Mouse (Mus musculus): ENCODE data around the gene Methig1. TPM values are rescaled to one million over a fixed set of nuclear protein-coding genes. Genes with fewer than 3 reads are reported as not detected.
"Not testable (repeated sequence)": the region's sequence is repeated elsewhere in the genome, so short reads cannot be mapped to it uniquely, and the experiment has no call there.

Methig1 gene
- polyA plus RNA-seq, 1 experiment from 2014 or later: not detected

GRCm38 (mm10) chr15:100334629-100335028 is 18.3 kb upstream of the Methig1 start, which contains the start of gene Mettl7a3:
Mettl7a3 (plus strand) TSS chr15:100334929.
- WGBS: 91% methylated on average over 10 of the region's 10 CpGs
- Histone ChIP-seq H3K4me2 (no peak within 1 kb of the TSS), H3K27me3 (ENCODE audit: control insufficient read depth, insufficient read depth, low read length) (no peaks in the 10 kb centered on the region), H3K27ac (ENCODE audit: low read depth, low read length) (no peak within 1 kb of the TSS), H3K4me3 (ENCODE audit: low read depth, low read length) (no peak within 1 kb of the TSS), H3K9me3 (ENCODE audit: control insufficient read depth, low read length) (no peaks in the 10 kb centered on the region), H3K9ac (ENCODE audit: low read length) (no peak within 1 kb of the TSS), H3K4me1 (ENCODE audit: control insufficient read depth, insufficient read depth, low read length) (no peaks in the 10 kb centered on the region), H3K36me3 (ENCODE audit: control insufficient read depth, insufficient read depth, low read length) (no peaks in the 10 kb centered on the region)
- ATAC-seq (ENCODE audit: low FRiP score): no peak
- no peak for DNase-seq (ENCODE audit: low spot score, missing footprints)

- not testable (repeated sequence) for ATAC-seq (ENCODE audit: low FRiP score); DNase-seq (ENCODE audit: low spot score, missing footprints); H3K4me1 ChIP-seq (ENCODE audit: control insufficient read depth, insufficient read depth, low read length)
These were observed 15.6 kb upstream of the Methig1 start for GRCm38 (mm10) chr15:100337328-100337727.

GRCm38 (mm10) chr15:100337847-100338246 is 15.1 kb upstream of the Methig1 start:
- H3K27ac ChIP-seq (ENCODE audit: low read depth, low read length); H3K9ac ChIP-seq (ENCODE audit: low read length); H3K36me3 ChIP-seq (ENCODE audit: control insufficient read depth, insufficient read depth, low read length); H3K9me3 ChIP-seq (ENCODE audit: control insufficient read depth, low read length); H3K4me2 ChIP-seq; ATAC-seq (ENCODE audit: low FRiP score); DNase-seq (ENCODE audit: low spot score, missing footprints); H3K4me3 ChIP-seq (ENCODE audit: low read depth, low read length); H3K27me3 ChIP-seq (ENCODE audit: control insufficient read depth, insufficient read depth, low read length); H3K4me1 ChIP-seq (ENCODE audit: control insufficient read depth, insufficient read depth, low read length): not testable (repeated sequence)
- 36% methylated on average over 10 of the region's 10 CpGs for WGBS

More at GRCm38 (mm10) chr15:100337328-100337727, 15.6 kb upstream of the Methig1 start:
- H3K27ac ChIP-seq (ENCODE audit: low read depth, low read length); H3K36me3 ChIP-seq (ENCODE audit: control insufficient read depth, insufficient read depth, low read length); H3K27me3 ChIP-seq (ENCODE audit: control insufficient read depth, insufficient read depth, low read length); H3K9me3 ChIP-seq (ENCODE audit: control insufficient read depth, low read length); H3K4me2 ChIP-seq; H3K9ac ChIP-seq (ENCODE audit: low read length); H3K4me3 ChIP-seq (ENCODE audit: low read depth, low read length): not testable (repeated sequence)

- H3K4me2 ChIP-seq; H3K27me3 ChIP-seq (ENCODE audit: control insufficient read depth, insufficient read depth, low read length); ATAC-seq (ENCODE audit: low FRiP score); H3K9me3 ChIP-seq (ENCODE audit: control insufficient read depth, low read length); H3K27ac ChIP-seq (ENCODE audit: low read depth, low read length); H3K36me3 ChIP-seq (ENCODE audit: control insufficient read depth, insufficient read depth, low read length); DNase-seq (ENCODE audit: low spot score, missing footprints); H3K4me3 ChIP-seq (ENCODE audit: low read depth, low read length); H3K9ac ChIP-seq (ENCODE audit: low read length); H3K4me1 ChIP-seq (ENCODE audit: control insufficient read depth, insufficient read depth, low read length): not testable (repeated sequence)
- 79% methylated on average over 4 of the region's 5 CpGs for WGBS
These were observed 11.5 kb upstream of the Methig1 start for GRCm38 (mm10) chr15:100341314-100341980.

GRCm38 (mm10) chr15:100345484-100345883 is 7.5 kb upstream of the Methig1 start:
- no peak for ATAC-seq (ENCODE audit: low FRiP score)
- no peak overlapping the region for H3K27ac ChIP-seq (ENCODE audit: low read depth, low read length)
- no peaks in the 10 kb centered on the region for H3K27me3 ChIP-seq (ENCODE audit: control insufficient read depth, insufficient read depth, low read length)
- H3K4me3 ChIP-seq (ENCODE audit: low read depth, low read length): no peak overlapping the region
- no peak overlapping the region for H3K9ac ChIP-seq (ENCODE audit: low read length)
- H3K4me2 ChIP-seq: no peak overlapping the region
- H3K4me1 ChIP-seq (ENCODE audit: control insufficient read depth, insufficient read depth, low read length): no peaks in the 10 kb centered on the region
- H3K36me3 ChIP-seq (ENCODE audit: control insufficient read depth, insufficient read depth, low read length): no peaks in the 10 kb centered on the region
- DNase-seq (ENCODE audit: low spot score, missing footprints): no peak
- no peaks in the 10 kb centered on the region for H3K9me3 ChIP-seq (ENCODE audit: control insufficient read depth, low read length)

- Histone ChIP-seq H3K27ac (ENCODE audit: low read depth, low read length) (no peak overlapping the region), H3K4me1 (ENCODE audit: control insufficient read depth, insufficient read depth, low read length) (no peaks in the 10 kb centered on the region), H3K4me3 (ENCODE audit: low read depth, low read length) (no peak overlapping the region), H3K4me2 (no peak overlapping the region), H3K27me3 (ENCODE audit: control insufficient read depth, insufficient read depth, low read length) (no peaks in the 10 kb centered on the region), H3K36me3 (ENCODE audit: control insufficient read depth, insufficient read depth, low read length) (no peaks in the 10 kb centered on the region), H3K9ac (ENCODE audit: low read length) (no peak overlapping the region), H3K9me3 (ENCODE audit: control insufficient read depth, low read length) (no peaks in the 10 kb centered on the region)
- WGBS: 64% methylated on average over 14 of the region's 14 CpGs
- DNase-seq (ENCODE audit: low spot score, missing footprints) (no peak), ATAC-seq (ENCODE audit: low FRiP score) (no peak)
These were observed 6.2 kb upstream of the Methig1 start for GRCm38 (mm10) chr15:100346761-100347160.

- Histone ChIP-seq H3K9ac (ENCODE audit: low read length) (no peak overlapping the region), H3K4me1 (ENCODE audit: control insufficient read depth, insufficient read depth, low read length) (no peaks in the 10 kb centered on the region), H3K27me3 (ENCODE audit: control insufficient read depth, insufficient read depth, low read length) (no peaks in the 10 kb centered on the region), H3K4me2 (no peak overlapping the region), H3K9me3 (ENCODE audit: control insufficient read depth, low read length) (no peaks in the 10 kb centered on the region), H3K27ac (ENCODE audit: low read depth, low read length) (no peak overlapping the region), H3K36me3 (ENCODE audit: control insufficient read depth, insufficient read depth, low read length) (no peaks in the 10 kb centered on the region), H3K4me3 (ENCODE audit: low read depth, low read length) (no peak overlapping the region)
- DNase-seq (ENCODE audit: low spot score, missing footprints) (no peak), ATAC-seq (ENCODE audit: low FRiP score) (no peak)
- WGBS: 69% methylated on average over 2 of the region's 2 CpGs
These were observed 3.5 kb upstream of the Methig1 start for GRCm38 (mm10) chr15:100349496-100349895.

- H3K36me3 ChIP-seq (ENCODE audit: control insufficient read depth, insufficient read depth, low read length): no peaks in the 10 kb centered on the region
- no peaks in the 10 kb centered on the region for H3K4me1 ChIP-seq (ENCODE audit: control insufficient read depth, insufficient read depth, low read length)
- no peak overlapping the region for H3K4me2 ChIP-seq
- no peak overlapping the region for H3K27ac ChIP-seq (ENCODE audit: low read depth, low read length)
- 82% methylated on average over 6 of the region's 6 CpGs for WGBS
- no peaks in the 10 kb centered on the region for H3K27me3 ChIP-seq (ENCODE audit: control insufficient read depth, insufficient read depth, low read length)
- no peaks in the 10 kb centered on the region for H3K9me3 ChIP-seq (ENCODE audit: control insufficient read depth, low read length)
- DNase-seq (ENCODE audit: low spot score, missing footprints): no peak
- H3K4me3 ChIP-seq (ENCODE audit: low read depth, low read length): no peak overlapping the region
- ATAC-seq (ENCODE audit: low FRiP score): no peak
- H3K9ac ChIP-seq (ENCODE audit: low read length): no peak overlapping the region
These were observed 1.4 kb upstream of the Methig1 start for GRCm38 (mm10) chr15:100351501-100352060.

- not testable (repeated sequence) for H3K27ac ChIP-seq (ENCODE audit: low read depth, low read length); H3K4me2 ChIP-seq
- WGBS: 94% methylated on average over 7 of the region's 22 CpGs
These were observed 450 bp downstream of the Methig1 start for GRCm38 (mm10) chr15:100353399-100353798.

More at GRCm38 (mm10) chr15:100353399-100353798, 450 bp downstream of the Methig1 start:
- H3K9me3 ChIP-seq (ENCODE audit: control insufficient read depth, low read length); H3K27me3 ChIP-seq (ENCODE audit: control insufficient read depth, insufficient read depth, low read length); DNase-seq (ENCODE audit: low spot score, missing footprints); ATAC-seq (ENCODE audit: low FRiP score); H3K4me3 ChIP-seq (ENCODE audit: low read depth, low read length); H3K4me1 ChIP-seq (ENCODE audit: control insufficient read depth, insufficient read depth, low read length); H3K9ac ChIP-seq (ENCODE audit: low read length); H3K36me3 ChIP-seq (ENCODE audit: control insufficient read depth, insufficient read depth, low read length): not testable (repeated sequence)

All from midbrain, embryonic 11.5 days (tissue).